Mouse (Mus musculus) stomach, embryonic 15.5 days (tissue): ENCODE results near the gene Dnah6. TPM values are rescaled to one million over a fixed set of nuclear protein-coding genes. Genes with fewer than 3 reads are reported as not detected.

ENCODE experiments used
- ATAC-seq: fragments of 200-750 bp; cut with Nextera tagmentation; 2 replicates; pipeline ENCODE4 v1.8.0; 2017; ENCODE audit warnings: low read depth, moderate number of reproducible peaks, moderate TSS enrichment; ENCODE audit not compliant: insufficient read depth, low FRiP score
- H3K27ac ChIP-seq: fragments of 300-500 bp; sonication (generic); 2 replicates; pipeline ENCODE4 v1.5.1; 2015; ENCODE audit warnings: mild to moderate bottlenecking, inconsistent platforms
- H3K27me3 ChIP-seq: fragments of 300-500 bp; sonication (generic); replicated peaks from 2 replicates; pipeline ENCODE4 v1.6.1; 2015; ENCODE audit warnings: inconsistent platforms
- H3K36me3 ChIP-seq: fragments of 300-500 bp; sonication (generic); 2 replicates; pipeline ENCODE4 v1.6.1; 2015; ENCODE audit warnings: inconsistent platforms
- H3K4me1 ChIP-seq: fragments of 300-500 bp; sonication (generic); 2 replicates; pipeline ENCODE4 v1.6.1; 2015; ENCODE audit warnings: inconsistent platforms
- H3K4me2 ChIP-seq: fragments of 300-500 bp; sonication (generic); 2 replicates; pipeline ENCODE4 v1.6.1; 2015; ENCODE audit warnings: mild to moderate bottlenecking, inconsistent platforms
- H3K4me3 ChIP-seq: fragments of 300-500 bp; sonication (generic); replicated peaks from 2 replicates; pipeline ENCODE4 v1.5.1; 2015; ENCODE audit warnings: inconsistent platforms
- H3K9ac ChIP-seq: fragments of 300-500 bp; sonication (generic); 2 replicates; pipeline ENCODE4 v1.6.1; 2015; ENCODE audit warnings: inconsistent platforms
- H3K9me3 ChIP-seq: fragments of 300-500 bp; sonication (generic); 2 replicates; pipeline ENCODE4 v1.6.1; 2016; ENCODE audit warnings: inconsistent platforms
- WGBS: fragments of 180-500 bp; shearing (Covaris S2); methylation state at CpG from one replicate; pipeline ENCODE4 v1.1.7; 2015; 5-methylcytosine and 5-hydroxymethylcytosine counted together
- polyA plus RNA-seq: library from polyadenylated mRNA; unstranded; fragments of >200 nt; fragmentation: Nextera tagmentation; extraction: Ambion mirVana; gene quantifications from 2 replicates; pipeline ENCODE4 v1.2.1, GENCODE M21; 2015

Dnah6 gene
- polyA plus RNA-seq, 1 experiment from 2014 or later = 0.06 TPM

DNA sequence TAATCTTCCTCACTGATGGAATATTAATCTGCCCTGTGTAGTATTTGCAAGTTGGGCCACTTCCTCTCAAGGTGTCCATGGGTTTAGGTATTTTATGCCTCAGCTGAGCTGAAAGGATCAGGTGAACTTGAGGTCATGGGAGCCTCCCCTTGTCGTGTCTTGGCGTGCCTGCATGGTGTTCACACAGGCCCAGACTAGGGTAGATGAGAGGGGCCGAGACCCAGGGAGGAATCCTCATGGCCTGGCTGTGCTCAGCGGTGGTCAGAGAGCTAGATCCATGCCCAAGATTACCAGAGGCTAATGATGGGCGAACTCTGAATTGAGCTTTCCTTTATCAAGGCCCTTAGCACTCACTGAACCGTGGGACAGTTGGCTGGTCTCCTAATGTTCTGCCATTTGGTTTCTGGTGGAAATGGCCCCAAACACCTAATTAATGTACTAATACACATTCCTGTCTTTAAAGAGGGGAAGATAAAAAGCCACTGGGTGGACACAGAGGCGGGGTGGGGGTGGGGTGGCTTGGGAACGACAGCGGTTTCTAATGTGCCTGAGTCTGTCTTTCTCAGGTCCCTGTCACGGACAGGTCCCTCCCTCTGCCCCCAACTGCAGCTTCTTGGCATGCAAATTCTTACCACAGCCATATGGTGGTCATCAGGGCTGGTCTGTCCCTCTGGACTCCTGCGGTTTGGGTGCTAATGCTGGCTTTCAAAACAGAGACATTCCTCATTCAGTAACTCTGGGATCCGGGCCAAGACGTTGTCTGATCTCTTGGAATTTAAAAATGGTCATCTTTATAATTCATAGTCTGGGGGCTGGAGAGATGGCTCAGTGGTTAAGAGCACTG is 206.9 kb downstream of the Dnah6 start:
- 45% methylated on average over 13 of the region's 13 CpGs for WGBS
- H3K36me3 ChIP-seq = no peaks in the 10 kb centered on the region
- H3K9me3 ChIP-seq = no peaks in the 10 kb centered on the region
- H3K4me1 ChIP-seq = no peaks in the 10 kb centered on the region
- no peak overlapping the region for H3K4me2 ChIP-seq
- H3K4me3 ChIP-seq = no peak overlapping the region
- H3K9ac ChIP-seq = no peak overlapping the region
- ATAC-seq = no peak; the same call in 1 of the 2 replicates
- no peak overlapping the region for H3K27ac ChIP-seq
- no peaks in the 10 kb centered on the region for H3K27me3 ChIP-seq

DNA sequence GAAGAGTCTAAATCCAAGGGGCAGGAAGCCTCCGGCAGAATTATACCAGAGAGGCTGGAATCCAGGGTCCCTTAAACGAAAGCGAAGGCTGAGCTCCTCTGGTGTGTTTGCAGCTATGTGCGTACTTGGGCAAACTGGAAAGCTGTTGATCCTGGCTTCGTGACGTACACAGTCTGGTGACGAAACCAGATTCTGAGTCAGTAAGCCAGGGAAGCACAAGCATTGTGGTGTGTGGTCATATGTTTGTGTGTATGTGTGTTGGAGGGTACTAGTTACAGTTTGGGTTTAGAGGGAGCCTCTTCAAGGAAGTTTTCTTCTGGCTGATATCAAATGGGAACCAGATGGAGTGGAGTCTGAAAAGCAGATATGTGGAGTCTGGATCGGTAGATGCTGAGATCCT is 208.5 kb downstream of the Dnah6 start:
- 77% methylated on average over 8 of the region's 8 CpGs for WGBS
- ATAC-seq = no peak

DNA sequence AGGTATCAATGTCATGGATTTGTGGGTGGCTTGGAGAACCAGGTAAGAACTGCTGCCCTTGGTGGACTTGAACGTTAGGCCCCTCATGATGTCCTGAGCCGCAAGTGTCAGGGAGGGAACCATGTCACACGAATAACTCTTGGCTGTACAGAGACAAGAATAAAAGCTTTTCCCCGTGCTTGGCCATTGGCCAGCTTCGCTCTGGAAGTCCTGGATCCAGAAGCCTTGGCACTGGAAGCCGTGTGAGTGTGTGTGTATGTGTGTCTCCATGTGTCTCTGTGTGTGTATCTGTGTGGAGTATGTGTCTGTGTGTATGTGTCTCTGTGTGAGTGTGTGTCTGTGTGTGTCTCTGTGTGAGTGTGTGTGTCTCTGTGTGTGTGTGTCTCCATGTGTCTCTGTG is 209.6 kb downstream of the Dnah6 start:
- no peaks in the 10 kb centered on the region for H3K36me3 ChIP-seq
- H3K27ac ChIP-seq = no peak overlapping the region
- H3K9me3 ChIP-seq = no peaks in the 10 kb centered on the region
- H3K27me3 ChIP-seq = no peaks in the 10 kb centered on the region
- no peak for ATAC-seq
- H3K4me1 ChIP-seq = no peaks in the 10 kb centered on the region
- no peak overlapping the region for H3K4me3 ChIP-seq
- WGBS = 61% methylated on average over 6 of the region's 6 CpGs
- H3K4me2 ChIP-seq = no peak overlapping the region
- no peak overlapping the region for H3K9ac ChIP-seq

More for the DNA sequence above, 208.5 kb downstream of the Dnah6 start:
- Histone ChIP-seq H3K4me2 (no peak overlapping the region), H3K27ac (no peak overlapping the region), H3K36me3 (no peaks in the 10 kb centered on the region), H3K27me3 (no peaks in the 10 kb centered on the region), H3K9ac (no peak overlapping the region), H3K9me3 (no peaks in the 10 kb centered on the region), H3K4me1 (no peaks in the 10 kb centered on the region), H3K4me3 (no peak overlapping the region)

DNA sequence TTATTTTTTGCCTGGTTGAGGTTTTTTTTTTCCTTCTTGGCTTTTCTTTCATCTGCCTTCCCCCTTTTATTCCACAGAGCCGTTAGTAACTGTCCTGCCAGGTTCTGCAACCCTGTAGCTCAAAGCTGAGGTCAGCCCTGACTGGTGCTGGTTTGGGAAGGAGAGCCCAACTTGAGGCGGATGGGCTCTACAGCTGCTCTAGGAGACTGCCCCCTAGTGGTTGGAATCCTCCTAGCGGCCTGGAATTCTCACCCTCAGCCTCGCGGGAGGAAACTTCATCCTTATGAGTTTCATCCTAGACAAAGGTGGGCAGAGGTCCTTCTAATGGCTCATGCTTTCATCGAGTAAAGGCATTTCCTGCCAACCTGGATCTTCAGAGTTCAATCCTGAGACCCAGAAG is 211.4 kb downstream of the Dnah6 start:
- H3K4me1 ChIP-seq = no peaks in the 10 kb centered on the region
- WGBS = 39% methylated on average over 6 of the region's 6 CpGs
- H3K36me3 ChIP-seq = no peaks in the 10 kb centered on the region
- H3K9ac ChIP-seq = no peak overlapping the region
- ATAC-seq = no peak
- no peak overlapping the region for H3K4me3 ChIP-seq
- H3K9me3 ChIP-seq = no peaks in the 10 kb centered on the region
- no peaks in the 10 kb centered on the region for H3K27me3 ChIP-seq
- no peak overlapping the region for H3K4me2 ChIP-seq
- no peak overlapping the region for H3K27ac ChIP-seq

DNA sequence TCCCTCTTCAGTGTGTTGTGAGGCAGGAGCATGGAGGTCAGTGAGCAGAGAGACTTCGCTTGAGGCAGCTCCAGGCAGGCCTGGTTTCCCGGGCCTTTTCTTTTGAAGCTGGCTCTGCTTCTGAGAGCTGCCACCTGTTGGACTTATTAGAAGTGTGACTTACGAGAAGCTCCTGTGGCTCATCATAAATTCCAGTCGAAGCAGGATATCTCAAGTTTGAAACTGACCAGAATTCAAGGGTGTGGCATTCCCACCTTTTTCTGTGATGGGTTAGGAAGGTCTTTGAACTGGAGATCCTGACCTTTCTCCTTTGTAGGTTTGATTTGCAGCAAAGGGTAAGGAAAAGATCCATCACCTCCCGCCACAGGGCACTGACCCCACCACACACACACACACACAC is 217.8 kb downstream of the Dnah6 start:
- WGBS = 63% methylated on average over 5 of the region's 5 CpGs
- ATAC-seq = no peak

DNA sequence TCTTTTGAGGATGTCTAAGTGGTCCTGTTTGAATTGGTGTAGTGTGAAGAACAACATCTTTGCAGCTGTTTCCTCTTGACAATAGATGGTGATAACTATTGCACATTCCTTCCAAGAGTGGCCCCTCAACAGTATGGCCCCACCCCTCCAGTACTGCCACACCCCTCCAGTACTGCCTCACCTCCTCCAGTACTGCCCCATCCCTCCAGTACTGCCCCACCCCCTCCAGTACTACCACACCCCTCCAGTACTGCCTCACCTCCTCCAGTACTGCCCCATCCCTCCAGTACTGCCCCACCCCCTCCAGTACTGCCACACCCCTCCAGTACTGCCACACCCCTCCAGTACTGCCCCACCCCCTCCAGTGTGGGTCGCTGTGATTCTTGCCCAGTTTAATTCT is 219.1 kb downstream of the Dnah6 start:
- no peaks in the 10 kb centered on the region for H3K4me1 ChIP-seq
- H3K27ac ChIP-seq = no peak overlapping the region
- no peak overlapping the region for H3K4me3 ChIP-seq
- no peak overlapping the region for H3K9ac ChIP-seq
- ATAC-seq = no peak
- no peaks in the 10 kb centered on the region for H3K27me3 ChIP-seq
- H3K9me3 ChIP-seq = no peaks in the 10 kb centered on the region
- 53% methylated on average over 1 of the region's 1 CpGs for WGBS
- no peaks in the 10 kb centered on the region for H3K36me3 ChIP-seq
- H3K4me2 ChIP-seq = no peak overlapping the region

More for the DNA sequence above, 217.8 kb downstream of the Dnah6 start:
- no peak overlapping the region for H3K27ac ChIP-seq
- no peak overlapping the region for H3K9ac ChIP-seq
- H3K36me3 ChIP-seq = no peaks in the 10 kb centered on the region
- no peaks in the 10 kb centered on the region for H3K27me3 ChIP-seq
- no peaks in the 10 kb centered on the region for H3K4me1 ChIP-seq
- H3K4me2 ChIP-seq = no peak overlapping the region
- H3K9me3 ChIP-seq = no peaks in the 10 kb centered on the region
- H3K4me3 ChIP-seq = no peak overlapping the region

DNA sequence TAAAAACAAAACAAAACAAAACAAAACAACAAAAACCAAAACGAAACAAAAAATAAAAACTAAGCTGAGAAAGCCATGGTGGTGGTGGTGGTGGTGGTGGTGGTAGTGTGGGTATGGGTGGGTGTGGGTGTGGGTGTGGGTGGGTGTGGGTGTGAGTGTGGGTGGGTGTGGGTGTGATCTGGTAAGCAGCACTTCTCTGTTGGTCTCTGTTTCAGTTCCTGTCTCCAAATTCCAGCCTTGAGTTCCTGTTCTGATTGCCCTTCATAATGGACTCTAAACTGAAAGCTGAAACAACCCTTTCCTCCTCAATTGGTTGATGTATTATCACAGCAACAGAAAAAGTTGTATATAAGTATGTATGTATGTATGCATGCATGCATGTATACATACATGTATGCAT is 222.6 kb downstream of the Dnah6 start:
- H3K27me3 ChIP-seq = no peaks in the 10 kb centered on the region
- H3K9me3 ChIP-seq = no peaks in the 10 kb centered on the region
- H3K9ac ChIP-seq = no peak overlapping the region
- WGBS = 94% methylated on average over 1 of the region's 1 CpGs
- H3K27ac ChIP-seq = no peak overlapping the region
- no peak overlapping the region for H3K4me2 ChIP-seq
- no peak for ATAC-seq
- no peak overlapping the region for H3K4me3 ChIP-seq
- no peaks in the 10 kb centered on the region for H3K4me1 ChIP-seq
- no peaks in the 10 kb centered on the region for H3K36me3 ChIP-seq

DNA sequence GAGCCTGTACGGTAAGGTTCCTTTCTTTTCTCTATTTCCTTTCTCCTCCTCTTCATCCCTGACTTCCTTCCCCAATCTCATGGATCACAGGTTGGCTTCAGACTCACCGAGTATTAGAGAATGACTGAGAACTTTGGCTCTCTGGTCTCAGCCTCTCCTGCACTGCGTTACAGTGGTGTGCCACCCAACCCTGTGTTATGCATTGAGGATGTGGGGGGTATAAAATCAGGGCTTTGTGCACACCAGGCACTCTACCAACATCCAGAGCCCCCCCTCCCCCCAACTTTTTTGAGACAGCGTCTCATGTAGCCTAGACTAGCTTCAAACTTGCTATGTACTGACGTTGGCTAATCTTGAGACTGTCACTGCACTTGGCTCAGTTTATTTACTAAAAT is 227.8 kb downstream of the Dnah6 start:
- peak; percentile 4; the same call in 1 of the 2 replicates for ATAC-seq
- no peaks in the 10 kb centered on the region for H3K27me3 ChIP-seq
- no peak overlapping the region for H3K4me3 ChIP-seq
- no peak overlapping the region for H3K27ac ChIP-seq
- H3K4me2 ChIP-seq = no peak overlapping the region
- H3K36me3 ChIP-seq = no peaks in the 10 kb centered on the region
- H3K9me3 ChIP-seq = no peaks in the 10 kb centered on the region
- peaks cover 5% of the 10 kb centered on the region for H3K4me1 ChIP-seq
- no peak overlapping the region for H3K9ac ChIP-seq
- 67% methylated on average over 5 of the region's 5 CpGs for WGBS

DNA sequence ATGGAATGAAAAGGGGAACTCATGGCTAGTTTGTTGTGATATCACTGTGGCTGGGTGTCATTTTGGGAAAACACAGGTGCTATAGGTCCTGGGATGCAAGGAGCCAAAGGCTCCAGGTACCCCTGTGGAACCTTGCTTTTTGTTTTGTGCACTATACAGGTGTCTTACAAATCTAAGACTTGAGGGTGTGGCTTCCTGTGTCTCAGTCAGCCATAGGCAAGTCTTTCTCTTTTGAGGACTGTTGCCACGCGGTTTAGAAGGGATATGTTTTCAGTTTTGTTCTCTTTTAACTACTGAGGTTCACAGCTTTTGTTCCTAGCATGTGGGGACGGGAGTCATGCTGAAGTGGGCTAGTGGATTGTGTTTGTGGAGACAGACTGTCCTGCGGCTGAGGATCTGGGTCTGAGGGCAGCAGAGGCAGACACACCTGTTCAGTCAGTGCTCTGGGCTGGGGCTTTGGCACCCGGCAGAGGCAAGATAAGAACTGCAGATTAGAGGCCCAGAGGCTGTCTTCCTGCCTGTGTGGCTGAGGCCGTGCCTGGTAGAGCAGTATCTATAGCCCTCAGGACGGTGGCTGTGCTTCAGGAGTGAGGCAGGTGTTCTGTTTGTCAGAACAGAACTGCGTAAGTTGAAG is 228.3 kb downstream of the Dnah6 start:
- Histone ChIP-seq H3K4me1 (peaks cover 6% of the 10 kb centered on the region), H3K36me3 (no peaks in the 10 kb centered on the region), H3K9ac (no peak overlapping the region), H3K4me2 (no peak overlapping the region), H3K9me3 (no peaks in the 10 kb centered on the region), H3K4me3 (no peak overlapping the region), H3K27ac (no peak overlapping the region), H3K27me3 (no peaks in the 10 kb centered on the region)
- 58% methylated on average over 8 of the region's 8 CpGs for WGBS
- ATAC-seq = peak; percentile 75

DNA sequence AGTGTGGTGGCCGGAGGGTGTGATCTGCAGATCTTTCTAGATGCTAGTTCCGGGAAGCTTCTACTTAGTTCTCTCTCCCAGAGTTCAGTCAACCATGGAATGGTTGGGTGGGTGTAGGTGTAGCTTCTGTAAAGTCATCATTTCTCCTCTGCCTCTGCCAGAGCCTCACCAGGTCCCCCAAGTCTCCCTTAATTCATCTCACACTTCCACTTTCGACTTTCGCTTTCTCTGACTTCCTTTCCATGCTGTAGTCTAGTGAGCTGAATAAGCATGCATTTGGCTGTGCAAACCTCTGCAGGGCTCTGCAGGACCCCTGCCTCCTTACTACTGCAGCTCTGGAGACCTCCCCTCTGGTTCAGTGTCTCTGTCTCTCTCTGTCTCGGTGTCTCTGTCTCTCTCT is 231.2 kb downstream of the Dnah6 start:
- H3K4me2 ChIP-seq = no peak overlapping the region
- 77% methylated on average over 5 of the region's 5 CpGs for WGBS
- no peak overlapping the region for H3K27ac ChIP-seq
- no peaks in the 10 kb centered on the region for H3K27me3 ChIP-seq
- peaks cover 6% of the 10 kb centered on the region for H3K4me1 ChIP-seq
- H3K9ac ChIP-seq = no peak overlapping the region
- ATAC-seq = no peak
- no peaks in the 10 kb centered on the region for H3K9me3 ChIP-seq
- no peak overlapping the region for H3K4me3 ChIP-seq
- no peaks in the 10 kb centered on the region for H3K36me3 ChIP-seq

DNA sequence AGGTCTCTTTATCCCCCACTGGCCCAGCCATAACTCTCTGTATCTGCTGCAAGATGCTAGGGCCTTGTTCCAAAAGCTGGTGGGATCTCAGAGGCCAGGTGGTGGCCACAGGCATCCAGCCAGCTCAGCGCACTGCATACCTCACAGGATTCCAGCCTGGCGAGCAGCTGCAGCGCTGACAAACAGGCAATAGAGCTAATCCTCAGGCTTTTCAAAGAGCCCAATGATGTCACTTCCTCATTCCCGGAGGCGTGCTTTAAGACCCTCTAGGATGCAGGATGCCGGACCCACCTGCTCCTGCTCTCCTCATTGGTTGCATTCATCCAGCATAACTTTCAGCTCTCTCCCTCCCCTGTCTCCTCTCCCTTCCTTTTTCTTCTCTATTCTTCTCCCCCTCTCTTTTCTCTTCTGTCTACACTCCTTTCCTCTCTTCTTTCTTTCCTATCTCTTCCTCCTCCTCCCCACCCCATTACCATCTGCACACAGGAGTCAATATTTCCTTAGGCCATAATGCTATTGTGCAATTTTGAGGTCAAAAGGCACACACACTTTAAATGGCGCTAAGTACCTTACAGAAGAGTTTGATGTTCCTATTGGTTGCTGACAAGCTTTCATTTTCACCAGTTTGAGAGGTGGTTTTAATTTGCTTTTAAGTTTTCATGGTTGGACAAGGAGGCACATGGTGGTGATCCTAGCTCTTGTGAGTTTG is 232.3 kb downstream of the Dnah6 start:
- ATAC-seq = peak; percentile 38; the same call in 1 of the 2 replicates
- Histone ChIP-seq H3K4me2 (no peak overlapping the region), H3K4me3 (no peak overlapping the region), H3K9me3 (no peaks in the 10 kb centered on the region), H3K27ac (no peak overlapping the region), H3K4me1 (peaks cover 6% of the 10 kb centered on the region), H3K27me3 (no peaks in the 10 kb centered on the region), H3K9ac (no peak overlapping the region), H3K36me3 (no peaks in the 10 kb centered on the region)
- 35% methylated on average over 7 of the region's 7 CpGs for WGBS

DNA sequence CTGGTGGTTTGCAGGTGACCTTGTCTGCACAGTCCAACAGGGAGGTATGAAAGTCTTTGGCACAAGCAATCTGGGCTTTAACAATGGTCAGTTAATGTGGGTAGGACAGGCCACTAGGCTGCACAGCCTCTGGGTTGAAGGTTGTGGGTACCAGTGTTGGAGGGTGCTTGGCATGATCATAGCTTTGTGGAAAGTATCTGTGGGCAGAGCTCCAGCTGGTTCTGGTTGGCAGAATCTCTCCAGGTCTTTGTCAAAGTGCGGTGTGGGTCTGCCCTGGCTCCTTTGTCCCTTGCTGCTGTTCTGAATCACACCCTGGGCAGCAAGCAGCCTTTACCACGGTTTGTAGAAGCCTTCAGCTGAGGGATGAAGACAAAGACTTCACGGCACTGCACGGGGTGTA is 238.9 kb downstream of the Dnah6 start:
- no peaks in the 10 kb centered on the region for H3K9me3 ChIP-seq
- H3K27ac ChIP-seq = no peak overlapping the region
- no peak overlapping the region for H3K9ac ChIP-seq
- H3K27me3 ChIP-seq = no peaks in the 10 kb centered on the region
- H3K4me2 ChIP-seq = no peak overlapping the region
- H3K36me3 ChIP-seq = no peaks in the 10 kb centered on the region
- H3K4me1 ChIP-seq = peaks cover 8% of the 10 kb centered on the region; the same call in 1 of the 2 replicates
- no peak for ATAC-seq
- H3K4me3 ChIP-seq = no peak overlapping the region
- WGBS = 81% methylated on average over 4 of the region's 4 CpGs
